ENCODE assay signal across 20 mouse cellular contexts in genomic region chr14:12029926-12030325, GRCm38 (mm10).
DNase-seq lines count a peak whose midpoint lies in the region; ATAC-seq and TF ChIP-seq lines count a peak whose summit lies in the region.
"Had no signal": no experiment of that assay in that cellular context is flagged by ENCODE, and none has a peak within 500 bp of the region (broad histone marks: within the 10 kb centered on the region; RNA-seq: fewer than 3 reads in every experiment).

No protein-coding gene starts in this region.

- H3K36me3 ChIP-seq in hindbrain, postnatal 0 days (ENCODE audit: insufficient read depth, low read length): no peaks in the 10 kb centered on the region
- H3K36me3 ChIP-seq in hindbrain, embryonic 12.5 days: no peaks in the 10 kb centered on the region
- H3K36me3 ChIP-seq: limb, embryonic 15.5 days; lung, embryonic 15.5 days; midbrain, embryonic 12.5 days had no signal

- WGBS in hindbrain, postnatal 0 days: 84% methylated on average over 2 of the region's 2 CpGs
- WGBS in hindbrain, embryonic 12.5 days: 84% methylated on average over 2 of the region's 2 CpGs

- no peak overlapping the region for H3K4me3 ChIP-seq in hindbrain, postnatal 0 days (ENCODE audit: low read length)
- H3K4me3 ChIP-seq in hindbrain, embryonic 12.5 days: no peak overlapping the region
- H3K4me3 ChIP-seq: forebrain, embryonic 13.5 days; gastrocnemius, adult 2 months; limb, embryonic 15.5 days; lung, embryonic 15.5 days; midbrain, embryonic 12.5 days had no signal

- no peak for ATAC-seq in hindbrain, postnatal 0 days
- ATAC-seq in hindbrain, embryonic 12.5 days (ENCODE audit: low FRiP score): no peak
- ATAC-seq: activated CD4-positive, CD25-positive, alpha-beta regulatory T cell, adult 4 months; forebrain, embryonic 13.5 days; hindbrain, embryonic 16.5 days had no signal

- H3K4me1 ChIP-seq in hindbrain, postnatal 0 days (ENCODE audit: insufficient read depth, low read length): no peaks in the 10 kb centered on the region
- no peaks in the 10 kb centered on the region for H3K4me1 ChIP-seq in hindbrain, embryonic 12.5 days
- H3K4me1 ChIP-seq: forebrain, embryonic 13.5 days; lung, embryonic 15.5 days; midbrain, embryonic 12.5 days had no signal

- H3K27ac ChIP-seq in hindbrain, postnatal 0 days: no peak overlapping the region
- H3K27ac ChIP-seq in hindbrain, embryonic 12.5 days: no peak overlapping the region
- H3K27ac ChIP-seq: forebrain, embryonic 13.5 days; gastrocnemius, adult 2 months; limb, embryonic 15.5 days; lung, embryonic 15.5 days; midbrain, embryonic 12.5 days had no signal

- H3K27me3 ChIP-seq in hindbrain, postnatal 0 days (ENCODE audit: insufficient read depth, low read length): no peaks in the 10 kb centered on the region
- no peaks in the 10 kb centered on the region for H3K27me3 ChIP-seq in hindbrain, embryonic 12.5 days
- H3K27me3 ChIP-seq: forebrain, embryonic 13.5 days; limb, embryonic 15.5 days; lung, embryonic 15.5 days; midbrain, embryonic 12.5 days had no signal

- peak; percentile 28 for TF ChIP-seq CTCF in hindbrain, postnatal 0 days (IDR thresholded peaks at IDR 0.05; ENCODE audit: low read depth)

- DNase-seq in cerebellum, postnatal 10 days: peak; percentile 11 to 13
- no peak for DNase-seq in cerebellum, postnatal 25 days
- no peak for DNase-seq in hindbrain, postnatal 0 days (ENCODE audit: low spot score)
- peak; percentile 34 for DNase-seq in lung, postnatal 10 days
- no peak for DNase-seq in lung, adult 18-20 months
- DNase-seq in lung, postnatal 25 days (ENCODE audit: low spot score): peak; percentile 8
- no peak for DNase-seq in cerebellum, postnatal 36 days
- DNase-seq: adrenal gland, postnatal 25 days; cerebellum, adult 9-11 months; gastrocnemius, adult 2 months; heart, postnatal 10 days; right cerebral cortex, adult 18-20 months; thymus, postnatal 36 days had no signal

- no peak overlapping the region for H3K9ac ChIP-seq in hindbrain, postnatal 0 days (replicated peaks; ENCODE audit: low read length)
- no peak overlapping the region for H3K9ac ChIP-seq in hindbrain, embryonic 12.5 days
- H3K9ac ChIP-seq: forebrain, embryonic 13.5 days; limb, embryonic 15.5 days; lung, embryonic 15.5 days; midbrain, embryonic 12.5 days had no signal

- H3K4me2 ChIP-seq in hindbrain, postnatal 0 days (ENCODE audit: low read depth, low read length): no peak overlapping the region
- H3K4me2 ChIP-seq in hindbrain, embryonic 12.5 days (replicated peaks): no peak overlapping the region
- H3K4me2 ChIP-seq: forebrain, embryonic 13.5 days; limb, embryonic 15.5 days; lung, embryonic 15.5 days; midbrain, embryonic 12.5 days had no signal

- H3K9me3 ChIP-seq in hindbrain, postnatal 0 days (ENCODE audit: low read length): no peaks in the 10 kb centered on the region
- H3K9me3 ChIP-seq in hindbrain, embryonic 12.5 days (replicated peaks): 0 out of 2 replicates have a peak, but pooled peaks cover 5% of the 10 kb centered on the region
- H3K9me3 ChIP-seq: forebrain, embryonic 13.5 days; limb, embryonic 15.5 days; lung, embryonic 15.5 days had no signal

Comparison
In these comparisons a context has a peak if more than half of its experiments do, and no peak if none do; other contexts are left out.
1. DNase-seq: peak in cerebellum, postnatal 10 days (2 of 2), lung, postnatal 10 days (single experiment) and lung, postnatal 25 days (single experiment); none in cerebellum, postnatal 25 days (0 of 2), hindbrain, postnatal 0 days (single experiment), lung, adult 18-20 months (0 of 2) and cerebellum, postnatal 36 days (0 of 2).